Mouse (Mus musculus) frontal cortex, postnatal 25 days (tissue): ENCODE measurements around the gene Lrrc74b.
"Not testable (repeated sequence)": the region's sequence is repeated elsewhere in the genome, so short reads cannot be mapped to it uniquely, and the experiment has no call there.

Experiments used
- DNase-seq, 2 experiments: peaks; one replicate each; pipeline ENCODE4 v3.0.0; 2022; ENCODE audit warnings: low spot score in 2 of 2

The Lrrc74b gene

GRCm38 (mm10) chr16:17552837-17553236 is 8.2 kb downstream of the Lrrc74b start:
- DNase-seq = no peak

- no peak for DNase-seq
These were observed 18.4 kb downstream of the Lrrc74b start for GRCm38 (mm10) chr16:17542632-17543031.

- DNase-seq = no peak
These were observed 24.5 kb downstream of the Lrrc74b start for GRCm38 (mm10) chr16:17536584-17536983.

- DNase-seq = no peak
These were observed 28.2 kb downstream of the Lrrc74b start for GRCm38 (mm10) chr16:17532676-17533329.

GRCm38 (mm10) chr16:17532271-17532670 is 28.8 kb downstream of the Lrrc74b start:
- no peak for DNase-seq

GRCm38 (mm10) chr16:17530640-17531288 is 30.3 kb downstream of the Lrrc74b start, which contains the start of gene Thap7:
Thap7 (minus strand) TSS chr16:17531136.
- peak; percentile 89 to 92 for DNase-seq

- DNase-seq = no peak
These were observed 31.0 kb downstream of the Lrrc74b start for GRCm38 (mm10) chr16:17529981-17530586.

GRCm38 (mm10) chr16:17528276-17528675 is 32.8 kb downstream of the Lrrc74b start:
- DNase-seq = no peak

GRCm38 (mm10) chr16:17527606-17528005 is 33.4 kb downstream of the Lrrc74b start:
- no peak for DNase-seq

- no peak for DNase-seq
These were observed 34.8 kb downstream of the Lrrc74b start for GRCm38 (mm10) chr16:17526223-17526622.

GRCm38 (mm10) chr16:17525524-17525923 is 35.5 kb downstream of the Lrrc74b start:
- DNase-seq = no peak

- no peak for DNase-seq
These were observed 36.9 kb downstream of the Lrrc74b start for GRCm38 (mm10) chr16:17524156-17524555.

- DNase-seq = no peak
These were observed 42.1 kb downstream of the Lrrc74b start for GRCm38 (mm10) chr16:17518910-17519309.

- no peak for DNase-seq
These were observed 49.6 kb downstream of the Lrrc74b start for GRCm38 (mm10) chr16:17511431-17511830.

GRCm38 (mm10) chr16:17510686-17511085 is 50.4 kb downstream of the Lrrc74b start:
- no peak for DNase-seq

- no peak for DNase-seq
These were observed 50.9 kb downstream of the Lrrc74b start for GRCm38 (mm10) chr16:17510143-17510542.

GRCm38 (mm10) chr16:17509240-17509597 is 51.8 kb downstream of the Lrrc74b start:
- DNase-seq = no peak

GRCm38 (mm10) chr16:17508546-17509239 is 52.4 kb downstream of the Lrrc74b start, which contains the start of gene Lztr1:
Lztr1 (plus strand) TSS chr16:17508688.
- peak; percentile 80 to 84 for DNase-seq

GRCm38 (mm10) chr16:17508031-17508430 is 53.0 kb downstream of the Lrrc74b start:
- DNase-seq = not testable (repeated sequence)

GRCm38 (mm10) chr16:17507018-17507552 is 54.0 kb downstream of the Lrrc74b start:
- DNase-seq = no peak

- no peak for DNase-seq
These were observed 58.4 kb downstream of the Lrrc74b start for GRCm38 (mm10) chr16:17502681-17503080.
